Mouse (Mus musculus) hindbrain, embryonic 14.5 days (tissue): ENCODE results near the gene Ccl2. TPM values are rescaled to one million over a fixed set of nuclear protein-coding genes. Genes with fewer than 3 reads are reported as not detected.

Experiments used
- ATAC-seq: fragments of 200-750 bp; cut with Nextera tagmentation; 2 replicates; pipeline ENCODE4 v1.8.0; 2017; ENCODE audit warnings: moderate number of reproducible peaks, mild to moderate bottlenecking, moderate TSS enrichment, moderate library complexity; ENCODE audit not compliant: low FRiP score
- DNase-seq: peaks from one replicate; pipeline ENCODE4 v3.0.0-alpha.2; 2015; ENCODE audit warnings: low spot score
- H3K27ac ChIP-seq: fragments of 300-500 bp; sonication (generic); 2 replicates; pipeline ENCODE4 v1.5.1; 2014; ENCODE audit warnings: mild to moderate bottlenecking, moderate library complexity
- H3K27me3 ChIP-seq: fragments of 300-500 bp; sonication (generic); 2 replicates; pipeline ENCODE4 v1.6.1; 2014; ENCODE audit warnings: mild to moderate bottlenecking, low read length, mixed read lengths; ENCODE audit not compliant: control insufficient read depth, insufficient read depth
- H3K36me3 ChIP-seq: fragments of 300-500 bp; sonication (generic); replicated peaks from 2 replicates; pipeline ENCODE4 v1.6.1; 2014; ENCODE audit not compliant: control insufficient read depth, insufficient read depth
- H3K4me1 ChIP-seq: fragments of 300-500 bp; sonication (generic); replicated peaks from 2 replicates; pipeline ENCODE4 v1.6.1; 2014; ENCODE audit warnings: antibody characterized with exemption, low read length, mixed read lengths; ENCODE audit not compliant: control insufficient read depth, insufficient read depth
- H3K4me2 ChIP-seq: fragments of 300-500 bp; sonication (generic); replicated peaks from 2 replicates; pipeline ENCODE4 v1.6.1; 2014; ENCODE audit warnings: mild to moderate bottlenecking, moderate library complexity
- H3K4me3 ChIP-seq: fragments of 300-500 bp; sonication (generic); replicated peaks from 2 replicates; pipeline ENCODE4 v1.5.1; 2014; ENCODE audit warnings: mild to moderate bottlenecking, low read length
- H3K9ac ChIP-seq: fragments of 300-500 bp; sonication (generic); 2 replicates; pipeline ENCODE4 v1.6.1; 2014
- H3K9me3 ChIP-seq: fragments of 300-500 bp; sonication (generic); 2 replicates; pipeline ENCODE4 v1.6.1; 2016; ENCODE audit warnings: low read length; ENCODE audit not compliant: control insufficient read depth
- WGBS: fragments of 180-500 bp; shearing (Covaris S2); extraction: QIAGEN DNeasy Blood & Tissue Kit; methylation state at CpG from one replicate; pipeline ENCODE4 v1.1.7; 2014; 5-methylcytosine and 5-hydroxymethylcytosine counted together
- polyA plus RNA-seq: library from polyadenylated mRNA; unstranded; fragments of >200 nt; fragmentation: Nextera tagmentation; extraction: Ambion mirVana; gene quantifications from 2 replicates; pipeline ENCODE4 v1.2.1, GENCODE M21; 2014

Gene Ccl2
- polyA plus RNA-seq, 1 experiment from 2014 or later = 0.78 TPM

GRCm38 (mm10) chr11:82073686-82074085 lies 38.3 kb downstream of the Ccl2 start:
- Histone ChIP-seq H3K36me3 (no peaks in the 10 kb centered on the region), H3K9ac (no peak overlapping the region), H3K9me3 (no peaks in the 10 kb centered on the region), H3K27me3 (no peaks in the 10 kb centered on the region), H3K4me1 (no peaks in the 10 kb centered on the region), H3K4me3 (no peak overlapping the region), H3K27ac (no peak overlapping the region), H3K4me2 (no peak overlapping the region)
- WGBS = 92% methylated on average over 3 of the region's 3 CpGs
- DNase-seq (no peak), ATAC-seq (no peak)

DNA sequence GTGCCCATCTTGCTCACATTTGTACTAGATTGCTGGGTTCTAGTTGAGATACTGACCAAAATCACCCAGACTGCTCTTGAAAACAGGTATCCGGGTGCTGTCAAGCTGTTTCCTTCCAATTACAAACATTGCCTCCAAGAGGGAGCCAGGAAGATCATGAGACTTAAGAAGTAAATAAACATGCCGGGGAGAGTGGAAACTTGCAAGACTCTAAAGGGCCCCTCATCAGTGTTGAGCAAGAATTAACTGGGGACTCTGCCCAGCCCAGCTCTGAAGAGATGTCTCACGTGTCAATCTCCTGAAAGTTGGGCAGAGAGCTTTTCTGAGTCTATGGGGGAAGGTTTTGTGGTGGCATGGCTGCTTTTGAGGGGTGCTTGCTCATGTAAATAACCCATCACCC lies 41.7 kb downstream of the Ccl2 start:
- Histone ChIP-seq H3K27me3 (no peaks in the 10 kb centered on the region), H3K27ac (no peak overlapping the region), H3K4me2 (no peak overlapping the region), H3K4me1 (no peaks in the 10 kb centered on the region), H3K9ac (no peak overlapping the region), H3K4me3 (no peak overlapping the region), H3K36me3 (no peaks in the 10 kb centered on the region), H3K9me3 (no peaks in the 10 kb centered on the region)
- no peak for ATAC-seq
- no peak for DNase-seq
- WGBS = 81% methylated on average over 3 of the region's 3 CpGs

DNA sequence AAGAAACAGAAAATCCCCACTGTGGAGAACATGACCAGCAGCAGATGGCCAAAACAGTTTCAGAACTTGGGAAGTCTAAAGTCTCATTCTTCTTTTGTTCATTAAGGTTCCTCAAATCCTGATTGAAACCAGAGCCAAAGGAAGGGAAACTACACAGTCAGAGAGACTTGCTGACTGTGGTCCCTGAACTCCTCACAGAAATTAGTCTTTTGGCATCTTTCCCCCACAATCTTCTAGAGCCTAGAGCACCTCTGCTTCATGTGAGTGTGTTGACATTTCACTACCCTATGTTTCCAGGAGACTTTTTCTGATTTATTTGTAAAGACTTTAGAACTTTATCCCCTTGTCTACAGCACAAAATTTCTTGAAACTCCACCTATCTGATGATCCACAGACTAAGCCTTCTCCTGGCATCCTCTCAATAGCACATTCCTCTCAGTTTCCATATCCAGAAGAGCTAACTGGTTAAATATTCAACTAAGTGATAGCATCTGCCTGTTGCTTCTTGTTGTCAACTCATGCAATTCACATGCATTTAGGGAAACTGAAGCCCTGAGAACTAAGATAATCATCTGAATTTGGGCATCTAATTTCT lies 42.9 kb downstream of the Ccl2 start:
- DNase-seq (no peak), ATAC-seq (no peak)
- Histone ChIP-seq H3K36me3 (no peaks in the 10 kb centered on the region), H3K27me3 (no peaks in the 10 kb centered on the region), H3K4me3 (no peak overlapping the region), H3K4me2 (no peak overlapping the region), H3K9me3 (no peaks in the 10 kb centered on the region), H3K27ac (no peak overlapping the region), H3K9ac (no peak overlapping the region), H3K4me1 (no peaks in the 10 kb centered on the region)

GRCm38 (mm10) chr11:82080865-82081264 lies 45.5 kb downstream of the Ccl2 start:
- 78% methylated on average over 3 of the region's 3 CpGs for WGBS

GRCm38 (mm10) chr11:82084360-82084759 lies 49.0 kb downstream of the Ccl2 start:
- H3K4me1 ChIP-seq = no peaks in the 10 kb centered on the region
- H3K36me3 ChIP-seq = no peaks in the 10 kb centered on the region
- H3K27me3 ChIP-seq = no peaks in the 10 kb centered on the region
- DNase-seq = no peak
- WGBS = 79% methylated on average over 3 of the region's 3 CpGs
- H3K9ac ChIP-seq = no peak overlapping the region
- no peak overlapping the region for H3K27ac ChIP-seq
- H3K9me3 ChIP-seq = no peaks in the 10 kb centered on the region
- H3K4me2 ChIP-seq = no peak overlapping the region
- no peak for ATAC-seq
- H3K4me3 ChIP-seq = no peak overlapping the region

More at GRCm38 (mm10) chr11:82080865-82081264, 45.5 kb downstream of the Ccl2 start:
- Histone ChIP-seq H3K9me3 (no peaks in the 10 kb centered on the region), H3K36me3 (no peaks in the 10 kb centered on the region), H3K9ac (no peak overlapping the region), H3K27me3 (no peaks in the 10 kb centered on the region), H3K4me1 (no peaks in the 10 kb centered on the region), H3K4me3 (no peak overlapping the region), H3K4me2 (no peak overlapping the region), H3K27ac (no peak overlapping the region)
- DNase-seq = no peak
- no peak for ATAC-seq

Other genes starting within 250 kb of the Ccl2 start
- gene 5530401A14Rik, start 174.9 kb upstream of the Ccl2 start, polyA plus RNA-seq = 0.33 and 0.91 TPM in 2 replicates
- gene Asic2, start 67.1 kb upstream of the Ccl2 start, polyA plus RNA-seq = 12.4 and 14.7 TPM in 2 replicates
- gene Gm17268, start 3.0 kb downstream of the Ccl2 start, polyA plus RNA-seq = not detected in 2 replicates
- gene Ccl7, start 10.1 kb downstream of the Ccl2 start, polyA plus RNA-seq = 0.90 and 1.9 TPM in 2 replicates
- 0.19 TPM in 1 of 2 replicates, not detected in the other for gene Ccl11, start 22.3 kb downstream of the Ccl2 start, polyA plus RNA-seq
- gene Ccl12, start 66.3 kb downstream of the Ccl2 start, polyA plus RNA-seq = 2.2 and 3.1 TPM in 2 replicates
- gene Ccl8, start 79.6 kb downstream of the Ccl2 start, polyA plus RNA-seq = not detected in 2 replicates